Mouse (Mus musculus): Measurements from ENCODE around the gene Ehbp1. TPM values are rescaled to one million over a fixed set of nuclear protein-coding genes. Genes with fewer than 3 reads are reported as not detected.

Gene Ehbp1
- total and polyA plus RNA-seq, 3 experiments: 2.5 to 4.0 (median 3.1) TPM

DNA sequence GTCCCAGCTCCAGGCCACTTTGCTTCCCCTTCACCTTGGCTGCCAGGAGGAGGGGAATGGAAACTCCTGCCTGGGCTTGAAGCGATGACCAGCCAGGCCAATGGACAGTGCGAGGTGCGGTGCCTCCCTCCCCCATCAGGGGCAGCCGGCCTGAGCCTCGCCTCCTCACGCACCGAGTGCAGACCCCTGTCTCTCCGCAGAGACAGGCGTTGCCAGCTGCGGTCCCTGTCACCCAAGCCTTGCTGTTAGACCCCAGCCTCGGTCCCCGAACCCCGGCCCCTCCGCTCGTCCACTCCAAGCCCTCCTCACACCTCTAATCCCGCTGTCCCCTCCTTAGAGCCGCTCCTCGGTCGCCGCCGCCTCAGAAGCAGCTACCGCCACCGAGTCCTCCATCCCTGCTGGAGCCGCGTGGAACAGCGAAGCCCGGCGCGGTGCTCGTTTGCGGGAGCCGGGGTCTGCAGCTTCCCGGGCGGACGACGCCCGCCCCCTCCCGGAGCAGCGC is 55.7 kb downstream of the Ehbp1 start:
- no peak overlapping the region for H3K27ac ChIP-seq (ENCODE audit: insufficient read depth, low read depth)
- DNase-seq (ENCODE audit: extremely low read depth): peak; percentile 4
- no peaks in the 10 kb centered on the region for H3K9me3 ChIP-seq (replicated peaks; ENCODE audit: low read length)
- H3K27me3 ChIP-seq (replicated peaks): no peaks in the 10 kb centered on the region
- H3K9ac ChIP-seq (ENCODE audit: insufficient read depth, low read depth): peak overlapping the region; percentile 74
- TF ChIP-seq SIN3A (IDR thresholded peaks at IDR 0.05; ENCODE audit: low read length) (no peak), USF1 (IDR thresholded peaks at IDR 0.05; ENCODE audit: low read depth, low read length) (no peak), MAZ (IDR thresholded peaks at IDR 0.05; ENCODE audit: low read depth, low read length) (no peak), CTCF (conservative IDR thresholded peaks at IDR 0.05 in 1 of 2, IDR thresholded peaks at IDR 0.05 in 1 of 2; ENCODE audit: low read depth in 2 of 2, low read length in 2 of 2) (no peak), TCF12 (IDR thresholded peaks at IDR 0.05; ENCODE audit: low read depth, low read length) (no peak), SMC3 (IDR thresholded peaks at IDR 0.05; ENCODE audit: low read depth, low read length) (no peak), NRF1 (IDR thresholded peaks at IDR 0.05; ENCODE audit: low read depth, low read length) (no peak), MYC (IDR thresholded peaks at IDR 0.05; ENCODE audit: low read depth, low read length) (no peak)
- no peaks in the 10 kb centered on the region for H3K79me2 ChIP-seq (replicated peaks; ENCODE audit: control insufficient read depth, extremely low read depth, insufficient read depth, poor library complexity, severe bottlenecking)
- H3K4me1 ChIP-seq (ENCODE audit: control insufficient read depth in 1 of 2, insufficient read depth in 2 of 2): peaks cover 11 to 23% of the 10 kb centered on the region in 2 experiments
- peaks cover 0 to 13% of the 10 kb centered on the region in 2 experiments for H3K36me3 ChIP-seq (replicated peaks in 1 of 2; ENCODE audit: control insufficient read depth in 1 of 2, insufficient read depth in 1 of 2, low read length in 1 of 2)
- in situ Hi-C loops (cut with MboI; ENCODE audit: low pct_ligation_motif_present, low pct_unique_long_range_greater_than_20kb, low sequenced_read_pairs) (no loop called here), dilution Hi-C loops (cut with MboI; ENCODE audit: extremely low pct_ligation_motif_present, extremely low pct_unique_long_range_greater_than_20kb, low sequenced_read_pairs) (no loop called here)
- peak overlapping the region; percentile 89 for H3K4me2 ChIP-seq (ENCODE audit: insufficient read depth, low read depth, poor library complexity, severe bottlenecking)
- H3K4me3 ChIP-seq (replicated peaks in 1 of 3; ENCODE audit: low read depth in 2 of 3, low read length in 2 of 3, poor library complexity in 1 of 3): peak overlapping the region; percentile 47 to 74 (median 72)

DNA sequence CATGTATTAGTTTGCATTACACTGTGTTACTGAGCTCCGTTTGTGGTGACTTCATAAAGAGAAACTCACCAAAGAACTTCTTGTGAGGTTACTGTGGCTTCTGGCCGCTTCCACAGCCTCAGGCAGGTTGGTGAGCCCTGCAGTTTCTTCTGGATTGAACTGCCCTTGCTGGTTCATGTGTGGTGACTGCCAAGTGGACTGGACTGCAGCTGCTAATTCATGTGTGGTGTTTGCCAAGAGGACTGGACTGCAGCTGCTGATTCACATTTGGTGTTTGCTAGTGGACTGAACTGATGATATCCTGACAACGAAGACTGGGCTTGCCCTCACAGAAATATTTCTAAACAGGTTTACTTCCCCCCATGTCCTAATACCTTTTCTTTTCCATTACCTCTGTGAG is 65.4 kb downstream of the Ehbp1 start:
- TF ChIP-seq SIN3A (IDR thresholded peaks at IDR 0.05; ENCODE audit: low read length) (no peak), TBP (conservative IDR thresholded peaks at IDR 0.05; ENCODE audit: low read depth, low read length) (no peak), RCOR1 (conservative IDR thresholded peaks at IDR 0.05; ENCODE audit: low read depth, low read length) (no peak), MEF2A (IDR thresholded peaks at IDR 0.05; ENCODE audit: borderline replicate concordance, low read depth, low read length) (no peak), IRF4 (IDR thresholded peaks at IDR 0.05; ENCODE audit: low read depth, low read length) (no peak), ZKSCAN1 (IDR thresholded peaks at IDR 0.05; ENCODE audit: borderline replicate concordance, low read depth, low read length) (no peak), TCF12 (IDR thresholded peaks at IDR 0.05; ENCODE audit: low read depth, low read length) (no peak), ZMIZ1 (IDR thresholded peaks at IDR 0.05; ENCODE audit: low read depth, low read length) (no peak), NRF1 (IDR thresholded peaks at IDR 0.05; ENCODE audit: low read depth, low read length) (no peak), GABPA (IDR thresholded peaks at IDR 0.05; ENCODE audit: insufficient replicate concordance, low read depth, low read length) (no peak), MAX (IDR thresholded peaks at IDR 0.05; ENCODE audit: low read length) (no peak), CHD1 (IDR thresholded peaks at IDR 0.05; ENCODE audit: low read depth, low read length) (no peak), ZNF384 (IDR thresholded peaks at IDR 0.05; ENCODE audit: low read depth, low read length) (no peak), CTCF (conservative IDR thresholded peaks at IDR 0.05 in 1 of 2, IDR thresholded peaks at IDR 0.05 in 1 of 2; ENCODE audit: low read depth in 2 of 2, low read length in 2 of 2) (no peak)
- Histone ChIP-seq H3K27ac (ENCODE audit: insufficient read depth, low read depth) (no peak overlapping the region), H3K4me1 (ENCODE audit: control insufficient read depth in 1 of 2, insufficient read depth in 2 of 2) (no peaks in the 10 kb centered on the region), H3K9me3 (replicated peaks; ENCODE audit: low read length) (peaks cover 4% of the 10 kb centered on the region), H3K79me2 (replicated peaks; ENCODE audit: control insufficient read depth, extremely low read depth, insufficient read depth, poor library complexity, severe bottlenecking) (no peaks in the 10 kb centered on the region), H3K4me3 (replicated peaks in 1 of 3; ENCODE audit: low read depth in 2 of 3, low read length in 2 of 3, poor library complexity in 1 of 3) (no peak overlapping the region), H3K4me2 (ENCODE audit: insufficient read depth, low read depth, poor library complexity, severe bottlenecking) (no peak overlapping the region), H3K27me3 (replicated peaks) (no peaks in the 10 kb centered on the region), H3K9ac (ENCODE audit: insufficient read depth, low read depth) (no peak overlapping the region), H3K36me3 (replicated peaks in 1 of 2; ENCODE audit: control insufficient read depth in 1 of 2, insufficient read depth in 1 of 2, low read length in 1 of 2) (peaks cover 0 to 16% of the 10 kb centered on the region in 2 experiments)
- DNase-seq (ENCODE audit: extremely low read depth): no peak
- in situ Hi-C loops (cut with MboI; ENCODE audit: low pct_ligation_motif_present, low pct_unique_long_range_greater_than_20kb, low sequenced_read_pairs): no loop called here
- dilution Hi-C loops (cut with MboI; ENCODE audit: extremely low pct_ligation_motif_present, extremely low pct_unique_long_range_greater_than_20kb, low sequenced_read_pairs): no loop called here

Measured in CH12.LX (cell line).